Mouse (Mus musculus): ENCODE data around the gene Ezr.

Ezr gene

DNA sequence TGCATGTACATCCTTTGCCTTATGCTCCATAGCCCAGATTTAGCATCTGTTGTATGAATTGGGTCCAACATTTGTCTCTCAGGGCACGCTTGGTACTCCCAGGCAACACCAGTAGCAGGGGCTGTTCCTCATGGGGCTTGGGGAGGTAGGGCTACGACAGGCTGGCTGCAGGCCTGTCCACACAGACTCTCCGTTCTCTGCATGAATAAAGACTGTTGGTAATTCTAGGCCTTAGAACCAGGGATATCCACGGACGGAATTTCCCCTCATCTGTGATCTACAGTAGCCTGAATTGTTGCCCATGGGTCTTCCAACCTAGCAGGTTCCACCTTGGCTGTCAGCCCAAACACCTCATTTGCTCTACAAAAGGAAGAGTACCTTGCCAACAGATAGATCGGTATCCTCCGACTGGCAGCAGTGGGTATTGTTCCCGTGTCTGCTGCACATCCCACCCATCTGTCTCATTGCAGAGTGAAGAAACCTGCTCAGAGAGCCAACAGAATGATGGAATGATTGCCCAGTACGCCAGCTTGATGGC lies 7.1 kb upstream of the Ezr start:
- no peak for DNase-seq (ENCODE audit: low spot score)

DNA sequence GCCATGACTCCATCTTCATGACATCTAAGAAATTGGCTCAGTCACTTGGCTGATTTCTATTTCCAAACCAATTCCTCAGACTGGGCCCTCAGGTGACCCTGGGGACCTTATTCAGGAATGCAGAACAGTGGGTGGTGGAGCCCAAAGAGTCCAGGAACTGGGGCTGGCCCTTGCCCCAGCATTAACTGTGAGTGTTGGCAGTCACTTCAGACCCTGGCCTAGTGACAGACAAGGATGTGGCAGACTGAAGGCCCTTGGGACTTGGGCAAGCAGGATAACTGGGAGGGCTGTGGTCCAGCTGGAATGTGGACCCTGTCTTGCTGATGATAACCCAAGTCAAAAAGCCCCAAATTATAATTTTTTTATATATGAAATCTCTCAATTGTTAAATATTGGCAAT lies 6.5 kb upstream of the Ezr start:
- DNase-seq (ENCODE audit: low spot score) = no peak

GRCm38 (mm10) chr17:6787241-6787640 lies 4.7 kb upstream of the Ezr start:
- no peak for DNase-seq (ENCODE audit: low spot score)

GRCm38 (mm10) chr17:6783756-6784357 lies 1.3 kb upstream of the Ezr start:
- DNase-seq (ENCODE audit: low spot score) = no peak

GRCm38 (mm10) chr17:6783006-6783661 lies 550 bp upstream of the Ezr start:
- DNase-seq (ENCODE audit: low spot score) = peak; percentile 67

GRCm38 (mm10) chr17:6782033-6782526 lies 504 bp downstream of the Ezr start:
- DNase-seq (ENCODE audit: low spot score) = peak; percentile 41

- DNase-seq (ENCODE audit: low spot score) = no peak
Measured at GRCm38 (mm10) chr17:6781273-6781672, 1.3 kb downstream of the Ezr start.

GRCm38 (mm10) chr17:6780521-6781115 lies 2.0 kb downstream of the Ezr start:
- no peak for DNase-seq (ENCODE audit: low spot score)

GRCm38 (mm10) chr17:6779632-6780031 lies 3.0 kb downstream of the Ezr start:
- DNase-seq (ENCODE audit: low spot score) = no peak

- peak; percentile 49 for DNase-seq (ENCODE audit: low spot score)
Measured at GRCm38 (mm10) chr17:6778771-6779509, 3.6 kb downstream of the Ezr start.

DNA sequence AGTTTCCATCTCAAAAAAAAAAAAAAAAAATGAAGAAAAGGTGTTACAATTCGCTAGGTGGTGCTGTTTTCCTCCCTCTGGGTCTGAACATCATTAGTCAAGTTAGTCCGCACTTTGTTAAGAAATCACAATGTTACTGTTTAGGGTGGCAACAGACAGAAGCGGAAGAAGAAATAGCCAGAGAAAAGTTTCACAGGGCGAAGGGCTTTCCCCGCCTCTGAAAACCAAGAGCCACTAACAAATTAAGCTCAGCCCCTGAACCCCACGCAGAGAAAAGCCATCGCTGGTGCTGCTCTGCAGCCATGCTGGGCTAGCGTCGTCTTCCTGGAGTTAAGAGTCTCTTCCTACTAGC lies 4.3 kb downstream of the Ezr start:
- DNase-seq (ENCODE audit: low spot score) = peak; percentile 33

- no peak for DNase-seq (ENCODE audit: low spot score)
Measured at GRCm38 (mm10) chr17:6777629-6778331, 4.8 kb downstream of the Ezr start.

- no peak for DNase-seq (ENCODE audit: low spot score)
Measured at GRCm38 (mm10) chr17:6777061-6777460, 5.5 kb downstream of the Ezr start.

GRCm38 (mm10) chr17:6776576-6776975 lies 6.0 kb downstream of the Ezr start:
- no peak for DNase-seq (ENCODE audit: low spot score)

DNA sequence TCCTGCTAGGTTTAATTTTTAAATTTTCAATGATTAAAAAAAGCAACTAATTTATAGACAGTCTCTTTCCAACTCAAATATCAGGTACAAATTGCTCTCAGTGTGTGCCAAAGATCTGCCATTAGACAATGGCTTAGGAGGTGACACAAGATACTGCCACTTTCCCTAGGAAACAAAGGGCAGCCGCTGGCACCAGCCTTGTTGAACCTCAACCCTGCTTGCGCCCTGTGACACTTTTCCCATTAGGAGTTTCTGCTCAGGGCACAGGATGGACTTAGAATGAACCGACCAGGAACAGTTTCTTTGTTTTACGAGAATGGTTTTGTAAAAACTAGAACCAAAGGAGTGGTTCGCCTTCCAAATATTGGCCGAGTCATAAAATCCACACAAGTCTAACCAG lies 6.5 kb downstream of the Ezr start:
- DNase-seq (ENCODE audit: low spot score) = no peak

GRCm38 (mm10) chr17:6775671-6776070 lies 6.9 kb downstream of the Ezr start:
- no peak for DNase-seq (ENCODE audit: low spot score)

GRCm38 (mm10) chr17:6775221-6775620 lies 7.4 kb downstream of the Ezr start:
- no peak for DNase-seq (ENCODE audit: low spot score)

GRCm38 (mm10) chr17:6773249-6773966 lies 9.2 kb downstream of the Ezr start:
- DNase-seq (ENCODE audit: low spot score) = no peak

- DNase-seq (ENCODE audit: low spot score) = no peak
Measured at GRCm38 (mm10) chr17:6772490-6772773, 10.2 kb downstream of the Ezr start.

- no peak for DNase-seq (ENCODE audit: low spot score)
Measured at GRCm38 (mm10) chr17:6771661-6772489, 10.7 kb downstream of the Ezr start.

GRCm38 (mm10) chr17:6769602-6770001 lies 13.0 kb downstream of the Ezr start:
- no peak for DNase-seq (ENCODE audit: low spot score)

All from ovary, postnatal 36 days (tissue).